Mouse (Mus musculus) liver, embryonic 13.5 days (tissue): ENCODE data around the gene Atr. TPM values are rescaled to one million over a fixed set of nuclear protein-coding genes. Genes with fewer than 3 reads are reported as not detected.

Experiments
- ATAC-seq: fragments of 200-750 bp; cut with Nextera tagmentation; 2 replicates; pipeline ENCODE4 v1.8.0; 2017; ENCODE audit warnings: low read depth, mild to moderate bottlenecking, moderate number of reproducible peaks, moderate library complexity
- DNase-seq: peaks from one replicate; pipeline ENCODE4 v3.0.0; 2022
- H3K27ac ChIP-seq: fragments of 300-500 bp; sonication (generic); 2 replicates; pipeline ENCODE4 v1.5.1; 2015; ENCODE audit warnings: moderate library complexity, mild to moderate bottlenecking, inconsistent platforms
- H3K27me3 ChIP-seq: fragments of 300-500 bp; sonication (generic); 2 replicates; pipeline ENCODE4 v1.6.1; 2015; ENCODE audit warnings: mild to moderate bottlenecking, inconsistent platforms
- H3K36me3 ChIP-seq: fragments of 300-500 bp; sonication (generic); 2 replicates; pipeline ENCODE4 v1.6.1; 2015; ENCODE audit warnings: mild to moderate bottlenecking, inconsistent platforms
- H3K4me1 ChIP-seq: fragments of 300-500 bp; sonication (generic); replicated peaks from 2 replicates; pipeline ENCODE4 v1.6.1; 2015; ENCODE audit warnings: inconsistent platforms
- H3K4me2 ChIP-seq: fragments of 300-500 bp; sonication (generic); 2 replicates; pipeline ENCODE4 v1.6.1; 2015; ENCODE audit warnings: inconsistent platforms, mild to moderate bottlenecking, moderate library complexity
- H3K4me3 ChIP-seq: fragments of 300-500 bp; sonication (generic); replicated peaks from 2 replicates; pipeline ENCODE4 v1.5.1; 2015; ENCODE audit warnings: mild to moderate bottlenecking, inconsistent platforms
- H3K9ac ChIP-seq: fragments of 300-500 bp; sonication (generic); 2 replicates; pipeline ENCODE4 v1.6.1; 2015; ENCODE audit warnings: mild to moderate bottlenecking, inconsistent platforms
- H3K9me3 ChIP-seq: fragments of 300-500 bp; sonication (generic); replicated peaks from 2 replicates; pipeline ENCODE4 v1.6.1; 2016; ENCODE audit warnings: inconsistent platforms
- WGBS: fragments of 180-500 bp; shearing (Covaris S2); methylation state at CpG from one replicate; pipeline ENCODE4 v1.1.7; 2015; ENCODE audit not compliant: insufficient replicate concordance; 5-methylcytosine and 5-hydroxymethylcytosine counted together
- polyA plus RNA-seq: library from polyadenylated mRNA; unstranded; fragments of >200 nt; fragmentation: Nextera tagmentation; extraction: Ambion mirVana; gene quantifications from 2 replicates; pipeline ENCODE4 v1.2.1, GENCODE M21; 2015

Gene Atr
- polyA plus RNA-seq, 1 experiment from 2014 or later, result 4.3 TPM

GRCm38 (mm10) chr9:95839424-95839823 lies 18.0 kb upstream of the Atr start:
- Histone ChIP-seq H3K4me2 (no peak overlapping the region), H3K27ac (no peak overlapping the region), H3K4me3 (no peak overlapping the region), H3K4me1 (no peaks in the 10 kb centered on the region; the same call in 1 of the 2 replicates), H3K9me3 (no peaks in the 10 kb centered on the region), H3K9ac (no peak overlapping the region), H3K36me3 (no peaks in the 10 kb centered on the region), H3K27me3 (peaks cover 17% of the 10 kb centered on the region)
- DNase-seq (no peak), ATAC-seq (no peak)
- 70% methylated on average over 3 of the region's 3 CpGs for WGBS

GRCm38 (mm10) chr9:95844825-95845460 lies 12.5 kb upstream of the Atr start, which contains the start of gene Pls1:
Gene Pls1 (minus strand): TSS chr9:95845311.
- peak within 1 kb of the TSS; percentile 61 for H3K4me3 ChIP-seq
- WGBS, result under 1% methylated on average over 46 of the region's 46 CpGs
- H3K27ac ChIP-seq, result no peak within 1 kb of the TSS
- peak within 1 kb of the TSS; percentile 53 for H3K9ac ChIP-seq
- H3K36me3 ChIP-seq, result no peaks in the 10 kb centered on the region
- ATAC-seq (peak; percentile 55), DNase-seq (peak; percentile 50)
- no peaks in the 10 kb centered on the region for H3K9me3 ChIP-seq
- peaks cover 38% of the 10 kb centered on the region for H3K27me3 ChIP-seq
- peak within 1 kb of the TSS; percentile 72 for H3K4me2 ChIP-seq
- H3K4me1 ChIP-seq, result peaks cover 4% of the 10 kb centered on the region; the same call in 1 of the 2 replicates

GRCm38 (mm10) chr9:95845711-95846110 lies 11.7 kb upstream of the Atr start:
- peak overlapping the region; percentile 72; the same call in 1 of the 2 replicates for H3K4me2 ChIP-seq
- DNase-seq (no peak), ATAC-seq (peak; percentile 57; the same call in 1 of the 2 replicates)
- H3K4me3 ChIP-seq, result no peak overlapping the region
- H3K27ac ChIP-seq, result no peak overlapping the region
- WGBS, result 54% methylated on average over 4 of the region's 4 CpGs
- peaks cover 38% of the 10 kb centered on the region for H3K27me3 ChIP-seq
- H3K36me3 ChIP-seq, result no peaks in the 10 kb centered on the region
- no peaks in the 10 kb centered on the region for H3K9me3 ChIP-seq
- H3K4me1 ChIP-seq, result peaks cover 4% of the 10 kb centered on the region; the same call in 1 of the 2 replicates
- no peak overlapping the region for H3K9ac ChIP-seq

GRCm38 (mm10) chr9:95851671-95852070 lies 5.7 kb upstream of the Atr start:
- Histone ChIP-seq H3K27me3 (peaks cover under 1% of the 10 kb centered on the region; the same call in 1 of the 2 replicates), H3K4me3 (no peak overlapping the region), H3K9ac (no peak overlapping the region), H3K4me2 (no peak overlapping the region), H3K27ac (no peak overlapping the region), H3K36me3 (no peaks in the 10 kb centered on the region), H3K4me1 (peaks cover 5% of the 10 kb centered on the region), H3K9me3 (no peaks in the 10 kb centered on the region)
- no peak for ATAC-seq
- DNase-seq, result no peak
- 69% methylated on average over 11 of the region's 11 CpGs for WGBS

GRCm38 (mm10) chr9:95852896-95853295 lies 4.5 kb upstream of the Atr start:
- DNase-seq, result peak; percentile 52
- H3K4me3 ChIP-seq, result no peak overlapping the region

GRCm38 (mm10) chr9:95854891-95855290 lies 2.5 kb upstream of the Atr start:
- no peaks in the 10 kb centered on the region for H3K9me3 ChIP-seq
- WGBS, result 51% methylated on average over 2 of the region's 2 CpGs
- no peak overlapping the region for H3K27ac ChIP-seq
- ATAC-seq, result no peak
- peaks cover 15% of the 10 kb centered on the region for H3K4me1 ChIP-seq
- no peak overlapping the region for H3K4me2 ChIP-seq
- H3K4me3 ChIP-seq, result no peak overlapping the region
- H3K27me3 ChIP-seq, result no peaks in the 10 kb centered on the region
- H3K9ac ChIP-seq, result no peak overlapping the region
- no peak for DNase-seq
- H3K36me3 ChIP-seq, result no peaks in the 10 kb centered on the region

More at GRCm38 (mm10) chr9:95852896-95853295, 4.5 kb upstream of the Atr start:
- Histone ChIP-seq H3K27ac (no peak overlapping the region), H3K4me2 (no peak overlapping the region), H3K4me1 (peaks cover 11% of the 10 kb centered on the region), H3K27me3 (no peaks in the 10 kb centered on the region), H3K9ac (no peak overlapping the region), H3K36me3 (no peaks in the 10 kb centered on the region), H3K9me3 (no peaks in the 10 kb centered on the region)
- no peak for ATAC-seq
- 25% methylated on average over 4 of the region's 4 CpGs for WGBS

- Histone ChIP-seq H3K27me3 (no peaks in the 10 kb centered on the region), H3K27ac (no peak overlapping the region), H3K4me3 (no peak overlapping the region), H3K4me2 (no peak overlapping the region), H3K9me3 (no peaks in the 10 kb centered on the region), H3K9ac (no peak overlapping the region), H3K36me3 (no peaks in the 10 kb centered on the region), H3K4me1 (peaks cover 15% of the 10 kb centered on the region)
- 80% methylated on average over 4 of the region's 4 CpGs for WGBS
- ATAC-seq (no peak), DNase-seq (no peak)
Measured at GRCm38 (mm10) chr9:95856004-95856403, 1.4 kb upstream of the Atr start.

- ATAC-seq, result peak; percentile 13; the same call in 1 of the 2 replicates
- peak; percentile 47 for DNase-seq
- peaks cover under 1% of the 10 kb centered on the region; the same call in 1 of the 2 replicates for H3K36me3 ChIP-seq
- peak overlapping the region; percentile 81 for H3K9ac ChIP-seq
- H3K9me3 ChIP-seq, result no peaks in the 10 kb centered on the region
- WGBS, result under 1% methylated on average over 31 of the region's 31 CpGs
- H3K4me3 ChIP-seq, result peak overlapping the region; percentile 89
- no peaks in the 10 kb centered on the region for H3K27me3 ChIP-seq
- peak overlapping the region; percentile 69 for H3K27ac ChIP-seq
- H3K4me2 ChIP-seq, result peak overlapping the region; percentile 93
- H3K4me1 ChIP-seq, result peaks cover 15% of the 10 kb centered on the region
Measured at GRCm38 (mm10) chr9:95858027-95858570, 702 bp downstream of the Atr start.

- Histone ChIP-seq H3K9ac (no peak overlapping the region), H3K27me3 (no peaks in the 10 kb centered on the region), H3K4me1 (no peaks in the 10 kb centered on the region), H3K4me2 (no peak overlapping the region), H3K4me3 (no peak overlapping the region), H3K36me3 (peaks cover 19% of the 10 kb centered on the region), H3K27ac (no peak overlapping the region), H3K9me3 (no peaks in the 10 kb centered on the region)
- ATAC-seq (no peak), DNase-seq (no peak)
- WGBS, result 74% methylated on average over 5 of the region's 5 CpGs
Measured at GRCm38 (mm10) chr9:95878246-95878645, 20.8 kb downstream of the Atr start.

GRCm38 (mm10) chr9:95882751-95883150 lies 25.4 kb downstream of the Atr start:
- Histone ChIP-seq H3K4me1 (no peaks in the 10 kb centered on the region), H3K27me3 (no peaks in the 10 kb centered on the region), H3K36me3 (peaks cover 24% of the 10 kb centered on the region), H3K27ac (no peak overlapping the region), H3K9ac (no peak overlapping the region), H3K4me2 (no peak overlapping the region), H3K4me3 (no peak overlapping the region), H3K9me3 (no peaks in the 10 kb centered on the region)
- WGBS, result 79% methylated on average over 2 of the region's 2 CpGs
- ATAC-seq (no peak), DNase-seq (no peak)

- Histone ChIP-seq H3K4me2 (no peak overlapping the region), H3K4me3 (no peak overlapping the region), H3K27ac (no peak overlapping the region), H3K9ac (no peak overlapping the region), H3K9me3 (no peaks in the 10 kb centered on the region), H3K4me1 (no peaks in the 10 kb centered on the region), H3K27me3 (no peaks in the 10 kb centered on the region), H3K36me3 (peaks cover 29% of the 10 kb centered on the region)
- DNase-seq (no peak), ATAC-seq (no peak)
- 52% methylated on average over 5 of the region's 5 CpGs for WGBS
Measured at GRCm38 (mm10) chr9:95897392-95897791, 40.0 kb downstream of the Atr start.

GRCm38 (mm10) chr9:95932855-95933254 lies 75.5 kb downstream of the Atr start:
- no peak overlapping the region for H3K9ac ChIP-seq
- no peak overlapping the region for H3K4me2 ChIP-seq
- 0 out of 2 replicates have a peak, but pooled peaks have one; percentile 48 for ATAC-seq
- no peaks in the 10 kb centered on the region for H3K27me3 ChIP-seq
- no peak for DNase-seq
- no peaks in the 10 kb centered on the region for H3K4me1 ChIP-seq
- no peak overlapping the region for H3K4me3 ChIP-seq
- H3K27ac ChIP-seq, result no peak overlapping the region
- H3K9me3 ChIP-seq, result no peaks in the 10 kb centered on the region
- peaks cover 4% of the 10 kb centered on the region for H3K36me3 ChIP-seq
